20 mouse cellular contexts compared by ENCODE assay signal in the genomic region with DNA sequence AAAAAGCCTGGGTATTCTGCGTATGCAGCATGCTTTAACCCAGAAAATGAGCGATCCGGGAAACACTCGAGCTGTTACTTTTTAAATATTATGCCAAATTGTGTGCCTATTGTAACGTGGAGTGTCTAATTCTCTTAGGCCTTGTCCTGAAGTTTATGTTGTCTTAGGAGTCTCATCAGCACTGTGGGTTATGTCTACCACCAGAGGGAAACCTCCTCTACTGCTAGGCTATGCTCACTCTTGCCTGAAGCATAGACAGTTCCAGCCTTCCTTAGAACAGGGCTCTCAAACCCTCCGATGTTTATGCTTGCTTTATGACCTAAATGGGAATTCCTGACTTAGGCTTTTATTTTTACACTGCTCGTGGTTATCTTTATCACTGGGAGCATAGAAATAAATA.
DNase-seq lines count a peak whose midpoint lies in the region; ATAC-seq and TF ChIP-seq lines count a peak whose summit lies in the region.
"Had no signal": no experiment of that assay in that cellular context is flagged by ENCODE, and none has a peak within 500 bp of the region (broad histone marks: within the 10 kb centered on the region; RNA-seq: fewer than 3 reads in every experiment).

No protein-coding gene starts in this region.

- TF ChIP-seq EP300 in heart, adult 2 months (IDR thresholded peaks at IDR 0.05; ENCODE audit: insufficient read depth, low read depth, low read length): no peak

- no peaks in the 10 kb centered on the region for H3K27me3 ChIP-seq in heart, adult 2 months (ENCODE audit: control insufficient read depth, insufficient read depth, low read length)
- no peaks in the 10 kb centered on the region for H3K27me3 ChIP-seq in kidney, postnatal 0 days (ENCODE audit: insufficient read depth, low read length)
- H3K27me3 ChIP-seq in midbrain, postnatal 0 days (ENCODE audit: insufficient read depth, low read length): no peaks in the 10 kb centered on the region
- no peaks in the 10 kb centered on the region for H3K27me3 ChIP-seq in midbrain, embryonic 14.5 days (ENCODE audit: control insufficient read depth, insufficient read depth, low read length)
- H3K27me3 ChIP-seq: heart, embryonic 12.5 days; hindbrain, embryonic 12.5 days; midbrain, embryonic 15.5 days; neural tube, embryonic 13.5 days had no signal

- TF ChIP-seq CTCF in heart, adult 2 months (IDR thresholded peaks at IDR 0.05): peak; percentile 54
- TF ChIP-seq CTCF in kidney, postnatal 0 days (IDR thresholded peaks at IDR 0.05; ENCODE audit: low read depth): peak; percentile 55
- peak; percentile 64 for TF ChIP-seq CTCF in midbrain, postnatal 0 days (IDR thresholded peaks at IDR 0.05)

- no peaks in the 10 kb centered on the region for H3K4me1 ChIP-seq in heart, adult 2 months (ENCODE audit: control insufficient read depth, insufficient read depth, low read length)
- peaks cover 5% of the 10 kb centered on the region; the same call in 1 of the 2 replicates for H3K4me1 ChIP-seq in kidney, postnatal 0 days (replicated peaks; ENCODE audit: insufficient read depth, low read length)
- H3K4me1 ChIP-seq in midbrain, postnatal 0 days (ENCODE audit: insufficient read depth, low read length): no peaks in the 10 kb centered on the region
- H3K4me1 ChIP-seq in midbrain, embryonic 14.5 days (ENCODE audit: control insufficient read depth, insufficient read depth, low read length): no peaks in the 10 kb centered on the region
- H3K4me1 ChIP-seq: heart, embryonic 12.5 days; hindbrain, embryonic 12.5 days; midbrain, embryonic 15.5 days; neural tube, embryonic 13.5 days had no signal

- no peak for TF ChIP-seq POLR2A in heart, adult 2 months (IDR thresholded peaks at IDR 0.05; ENCODE audit: insufficient read depth, low read depth, low read length)

- intact Hi-C loops in heart, adult 2 months (cut with DNase I): no loop called here

- no peaks in the 10 kb centered on the region for H3K36me3 ChIP-seq in heart, adult 2 months (ENCODE audit: control insufficient read depth, insufficient read depth, low read length)
- no peaks in the 10 kb centered on the region for H3K36me3 ChIP-seq in kidney, postnatal 0 days (ENCODE audit: insufficient read depth, low read length)
- H3K36me3 ChIP-seq in midbrain, postnatal 0 days (ENCODE audit: insufficient read depth, low read length): no peaks in the 10 kb centered on the region
- H3K36me3 ChIP-seq in midbrain, embryonic 14.5 days (ENCODE audit: control insufficient read depth, insufficient read depth, low read length): no peaks in the 10 kb centered on the region
- H3K36me3 ChIP-seq: forebrain, embryonic 10.5 days; heart, embryonic 12.5 days; hindbrain, embryonic 12.5 days; midbrain, embryonic 15.5 days; neural tube, embryonic 13.5 days had no signal

- H3K4me3 ChIP-seq in heart, adult 2 months: no peak overlapping the region
- H3K4me3 ChIP-seq in kidney, postnatal 0 days (replicated peaks; ENCODE audit: low read depth, low read length): no peak overlapping the region
- no peak overlapping the region for H3K4me3 ChIP-seq in midbrain, postnatal 0 days (ENCODE audit: low read depth, low read length)
- no peak overlapping the region for H3K4me3 ChIP-seq in midbrain, embryonic 14.5 days (replicated peaks; ENCODE audit: low read depth, low read length)
- H3K4me3 ChIP-seq: forebrain, embryonic 10.5 days; heart, embryonic 12.5 days; hindbrain, embryonic 12.5 days; midbrain, embryonic 15.5 days; myocyte; neural tube, embryonic 13.5 days had no signal

- WGBS in heart, adult 2 months: 85% methylated on average over 7 of the region's 7 CpGs
- 78% methylated on average over 7 of the region's 7 CpGs for WGBS in kidney, postnatal 0 days
- 90% methylated on average over 7 of the region's 7 CpGs for WGBS in midbrain, postnatal 0 days
- 94% methylated on average over 7 of the region's 7 CpGs for WGBS in midbrain, embryonic 14.5 days

- no peak overlapping the region for H3K27ac ChIP-seq in heart, adult 2 months
- H3K27ac ChIP-seq in kidney, postnatal 0 days: no peak overlapping the region
- no peak overlapping the region for H3K27ac ChIP-seq in midbrain, postnatal 0 days (ENCODE audit: low read depth, low read length)
- no peak overlapping the region for H3K27ac ChIP-seq in midbrain, embryonic 14.5 days (replicated peaks; ENCODE audit: low read depth, low read length)
- H3K27ac ChIP-seq: forebrain, embryonic 10.5 days; hindbrain, embryonic 12.5 days; midbrain, embryonic 15.5 days; neural tube, embryonic 13.5 days had no signal

- H3K4me2 ChIP-seq in kidney, postnatal 0 days (ENCODE audit: low read length): no peak overlapping the region
- H3K4me2 ChIP-seq in midbrain, postnatal 0 days (ENCODE audit: low read depth, low read length, poor library complexity, severe bottlenecking): no peak overlapping the region
- H3K4me2 ChIP-seq in midbrain, embryonic 14.5 days (ENCODE audit: low read length): no peak overlapping the region
- H3K4me2 ChIP-seq: heart, embryonic 12.5 days; hindbrain, embryonic 12.5 days; midbrain, embryonic 15.5 days; neural tube, embryonic 13.5 days had no signal

- no peaks in the 10 kb centered on the region for H3K9me3 ChIP-seq in kidney, postnatal 0 days (replicated peaks; ENCODE audit: low read length)
- no peaks in the 10 kb centered on the region for H3K9me3 ChIP-seq in midbrain, postnatal 0 days (ENCODE audit: low read length)
- H3K9me3 ChIP-seq in midbrain, embryonic 14.5 days (ENCODE audit: control insufficient read depth, low read length): no peaks in the 10 kb centered on the region
- H3K9me3 ChIP-seq: forebrain, embryonic 10.5 days; heart, embryonic 12.5 days; hindbrain, embryonic 12.5 days; midbrain, embryonic 15.5 days; neural tube, embryonic 13.5 days had no signal

- no peaks in the 10 kb centered on the region for H3K79me2 ChIP-seq in heart, adult 2 months (replicated peaks; ENCODE audit: control insufficient read depth, insufficient read depth, low read length)

- no peak for ATAC-seq in kidney, postnatal 0 days (replicated peaks; ENCODE audit: low FRiP score, low read depth)
- no peak for ATAC-seq in midbrain, postnatal 0 days (ENCODE audit: low FRiP score)
- ATAC-seq in midbrain, embryonic 14.5 days (ENCODE audit: low FRiP score, low TSS enrichment): no peak
- ATAC-seq: CD4-positive, CD25-positive, alpha-beta regulatory T cell, adult 4 months; midbrain, embryonic 15.5 days had no signal

- no peak for DNase-seq in heart, adult 2 months
- DNase-seq in heart, adult 18-20 months: no peak
- DNase-seq in kidney, postnatal 0 days (ENCODE audit: low spot score): peak; percentile 40
- no peak for DNase-seq in kidney, postnatal 36 days
- peak; percentile 17 for DNase-seq in midbrain, postnatal 0 days (ENCODE audit: low spot score)
- no peak for DNase-seq in midbrain, embryonic 14.5 days
- DNase-seq in right cerebral cortex, postnatal 36 days (ENCODE audit: low spot score in 2 of 2): no peak
- DNase-seq: adrenal gland, adult 8-10 months; cerebellum, adult 11-12 months; cerebellum, postnatal 14 days; heart, postnatal 14 days; lung, adult 18-20 months; lung, postnatal 36 days had no signal

- no peak overlapping the region for H3K9ac ChIP-seq in heart, adult 2 months (ENCODE audit: low read depth, low read length)
- H3K9ac ChIP-seq in kidney, postnatal 0 days (ENCODE audit: low read depth, low read length): no peak overlapping the region
- H3K9ac ChIP-seq in midbrain, postnatal 0 days (replicated peaks; ENCODE audit: low read length, poor library complexity, severe bottlenecking): no peak overlapping the region
- H3K9ac ChIP-seq in midbrain, embryonic 14.5 days (replicated peaks; ENCODE audit: low read length): no peak overlapping the region
- H3K9ac ChIP-seq: heart, embryonic 12.5 days; hindbrain, embryonic 12.5 days; midbrain, embryonic 15.5 days; neural tube, embryonic 13.5 days had no signal

Comparison
In these comparisons a context has a peak if more than half of its experiments do, and no peak if none do; other contexts are left out.
1. DNase-seq: peak in kidney, postnatal 0 days (single experiment) and midbrain, postnatal 0 days (single experiment); none in heart, adult 2 months (0 of 2), heart, adult 18-20 months (0 of 2), kidney, postnatal 36 days (0 of 2), midbrain, embryonic 14.5 days (single experiment) and right cerebral cortex, postnatal 36 days (0 of 2).
2. Peak in every context shown above with its lines, with median percentiles within 50 percentile points of each other: CTCF ChIP-seq.